Mouse (Mus musculus): ENCODE results near the gene Hist1h4k.
A peak's percentile ranks its signal among the peaks of the same experiment; 100 is the strongest.
"Not testable (repeated sequence)": the region's sequence is repeated elsewhere in the genome, so short reads cannot be mapped to it uniquely, and the experiment has no call there.

Gene Hist1h4k

DNA sequence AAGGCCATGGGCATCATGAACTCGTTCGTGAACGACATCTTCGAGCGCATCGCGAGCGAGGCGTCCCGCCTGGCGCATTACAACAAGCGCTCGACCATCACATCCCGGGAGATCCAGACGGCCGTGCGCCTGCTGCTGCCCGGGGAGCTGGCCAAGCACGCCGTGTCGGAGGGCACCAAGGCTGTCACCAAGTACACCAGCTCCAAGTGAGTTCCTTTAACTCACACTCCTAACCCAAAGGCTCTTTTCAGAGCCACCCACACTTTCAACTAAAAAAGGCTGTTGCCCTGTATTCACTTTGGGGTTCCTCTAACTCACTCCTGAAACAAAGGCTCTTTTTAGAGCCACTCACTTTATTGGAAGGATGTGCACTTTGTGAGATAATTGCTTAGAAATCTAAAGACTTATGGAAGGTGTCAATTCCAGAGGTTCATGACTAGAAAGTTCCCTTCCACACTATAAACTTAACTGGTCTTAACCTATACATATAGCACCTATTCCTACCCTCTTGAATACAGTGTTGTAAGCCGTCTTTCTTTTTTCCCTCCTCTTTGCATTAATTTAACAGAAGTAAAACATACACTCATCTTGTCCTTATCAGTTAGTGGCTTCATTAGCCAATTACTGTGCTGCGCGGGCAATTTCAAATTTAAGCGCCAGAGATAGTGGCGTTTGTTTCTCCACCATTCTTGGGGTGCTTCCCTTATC, 4.1 kb upstream of the Hist1h4k start:
- DNase-seq: peak in 1 of 2 experiments; percentile 15

DNA sequence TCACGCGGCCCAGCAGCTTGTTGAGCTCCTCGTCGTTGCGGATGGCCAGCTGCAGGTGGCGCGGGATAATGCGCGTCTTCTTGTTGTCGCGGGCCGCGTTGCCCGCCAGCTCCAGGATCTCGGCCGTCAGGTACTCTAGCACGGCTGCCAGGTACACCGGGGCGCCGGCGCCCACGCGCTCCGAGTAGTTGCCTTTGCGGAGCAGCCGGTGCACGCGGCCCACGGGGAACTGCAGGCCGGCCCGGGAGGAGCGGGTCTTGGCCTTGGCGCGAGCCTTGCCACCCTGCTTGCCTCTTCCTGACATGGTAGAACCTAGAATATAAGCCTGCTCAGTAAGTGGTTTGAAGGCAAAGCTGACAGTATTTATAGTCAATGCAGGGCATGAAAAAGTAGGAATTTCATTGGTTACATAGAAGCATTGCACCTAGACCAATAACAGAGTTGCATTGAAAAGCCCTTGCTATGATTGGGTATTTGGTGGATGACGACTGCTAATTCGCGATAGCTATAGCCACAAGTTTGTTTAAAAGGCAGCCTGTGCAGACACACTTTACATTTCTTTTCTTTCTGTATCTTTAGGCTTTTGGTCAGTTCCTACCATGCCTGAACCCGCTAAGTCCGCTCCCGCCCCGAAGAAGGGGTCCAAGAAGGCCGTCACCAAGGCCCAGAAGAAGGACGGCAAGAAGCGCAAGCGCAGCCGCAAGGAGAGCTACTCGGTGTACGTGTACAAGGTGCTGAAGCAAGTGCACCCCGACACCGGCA, 3.4 kb upstream of the Hist1h4k start, which contains the start of the genes Hist1h2ak and Hist1h2bn:
Gene Hist1h2ak (minus strand): TSS at position 304 of the 762 bp plus-strand sequence.
Gene Hist1h2bn (plus strand): TSS at position 600 of the 762 bp plus-strand sequence.
- peak; percentile 72 to 76 for DNase-seq

DNA sequence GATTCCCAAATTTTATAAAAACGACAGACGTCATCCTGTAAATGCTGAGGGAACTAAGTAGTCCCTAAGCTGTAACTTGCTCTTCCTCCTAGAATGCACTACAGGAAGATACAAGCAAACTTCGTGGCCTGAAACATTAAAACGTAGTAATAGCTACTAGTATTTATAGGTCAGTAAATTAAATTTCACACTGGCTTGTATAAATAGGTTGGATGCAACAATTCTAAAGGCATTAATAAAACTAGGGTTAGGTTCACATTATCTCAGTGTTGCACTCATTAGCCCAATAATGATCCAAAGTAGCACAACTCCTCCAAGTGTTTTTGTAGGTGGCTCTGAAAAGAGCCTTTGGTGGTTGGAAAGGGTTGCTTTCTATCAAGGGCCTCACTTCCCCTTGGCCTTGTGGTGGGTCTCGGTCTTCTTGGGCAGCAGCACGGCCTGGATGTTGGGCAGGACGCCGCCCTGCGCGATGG, 2.8 kb upstream of the Hist1h4k start:
- no peak for DNase-seq

DNA sequence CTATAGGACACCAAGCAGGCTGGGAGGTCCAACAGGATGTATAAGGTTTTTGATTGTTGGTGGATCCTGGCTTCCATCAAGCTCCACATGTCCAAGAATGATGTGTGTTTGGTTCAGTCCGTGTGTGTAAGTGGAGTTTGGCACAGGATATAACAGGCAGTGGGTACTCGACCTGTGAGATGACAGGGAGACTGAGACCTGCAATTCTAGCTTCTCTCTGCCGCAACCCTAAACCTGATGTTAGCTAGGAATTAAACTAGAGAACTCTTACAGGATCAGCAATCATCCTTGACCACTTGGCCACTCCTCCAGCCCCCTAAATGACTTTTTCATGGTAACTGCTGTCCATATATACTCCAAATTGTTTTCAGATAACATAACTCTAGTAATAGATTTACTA, 2.1 kb upstream of the Hist1h4k start:
- DNase-seq: no peak

DNA sequence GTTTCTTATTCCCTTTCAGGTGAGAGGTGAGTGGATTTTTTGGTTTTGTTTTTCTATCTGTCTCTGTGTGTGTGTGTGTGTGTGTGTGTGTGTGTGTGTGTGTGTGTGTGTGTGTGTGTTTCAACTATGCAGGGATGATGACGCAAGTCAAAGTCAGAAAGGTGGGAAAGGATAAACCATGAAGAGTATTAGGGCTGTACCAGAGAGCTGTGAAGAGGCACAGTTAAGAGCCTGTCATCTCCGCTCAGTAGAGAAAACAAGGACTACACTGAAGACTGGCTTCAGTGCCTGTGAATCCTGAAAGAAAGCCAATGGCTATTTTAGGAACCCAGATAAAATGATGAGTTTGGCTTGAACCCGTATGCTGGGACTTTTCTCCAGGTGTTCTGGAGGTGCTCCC, 1.5 kb upstream of the Hist1h4k start:
- DNase-seq: no peak

DNA sequence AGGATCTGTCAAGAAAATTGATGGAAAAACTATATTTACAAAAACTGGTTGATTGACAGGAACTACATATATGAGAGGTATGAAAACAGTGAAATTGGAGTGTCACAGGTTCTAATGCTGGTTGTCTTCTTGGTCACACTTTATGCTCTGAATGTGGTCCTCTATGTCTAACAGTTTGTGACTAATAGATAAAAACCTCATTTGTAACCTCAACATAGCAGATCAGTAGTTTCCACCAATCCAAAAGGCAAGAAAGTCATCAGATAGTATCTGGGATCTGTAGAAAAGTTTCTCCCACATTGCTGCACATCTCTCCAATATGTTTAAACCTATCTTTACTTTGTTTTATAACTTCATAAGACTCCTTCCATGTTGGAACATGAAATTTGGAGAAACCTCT, 1.1 kb upstream of the Hist1h4k start:
- DNase-seq: no peak

DNA sequence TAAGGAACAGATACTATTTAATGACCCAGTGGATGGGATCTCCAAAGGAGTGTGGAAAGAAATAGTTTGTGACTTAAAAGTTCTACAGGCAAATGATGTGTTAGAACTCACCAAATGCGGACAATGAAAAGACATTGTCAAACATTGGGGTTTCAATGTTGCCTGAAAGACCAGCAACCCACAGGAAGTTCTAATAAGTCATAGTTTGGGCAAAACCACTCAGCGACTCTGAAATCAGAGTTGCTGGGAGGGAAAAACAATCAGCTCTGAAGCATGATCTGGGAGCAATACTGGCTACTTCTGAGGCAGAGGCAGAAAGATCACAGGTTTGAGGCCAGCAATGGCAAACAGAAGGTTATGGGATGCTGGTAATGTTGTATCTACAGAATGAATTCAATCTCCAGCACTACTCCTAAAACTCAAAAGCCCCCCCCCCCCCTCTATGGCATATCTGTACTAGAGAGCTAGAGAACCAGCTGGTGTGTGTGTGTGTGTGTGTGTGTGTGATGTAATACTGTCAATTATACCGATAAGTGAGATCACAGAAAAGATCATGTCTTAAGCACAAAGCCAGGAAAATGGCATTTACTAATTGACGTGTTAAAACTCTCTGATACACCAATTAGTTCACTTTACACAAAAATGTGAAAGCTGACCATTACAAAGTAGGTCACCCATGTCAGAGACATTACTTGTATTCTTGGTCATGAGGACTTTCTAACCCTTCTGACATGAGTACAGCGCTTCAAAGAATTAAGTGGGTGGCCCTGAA, 732 bp downstream of the Hist1h4k start:
- no peak for DNase-seq

DNA sequence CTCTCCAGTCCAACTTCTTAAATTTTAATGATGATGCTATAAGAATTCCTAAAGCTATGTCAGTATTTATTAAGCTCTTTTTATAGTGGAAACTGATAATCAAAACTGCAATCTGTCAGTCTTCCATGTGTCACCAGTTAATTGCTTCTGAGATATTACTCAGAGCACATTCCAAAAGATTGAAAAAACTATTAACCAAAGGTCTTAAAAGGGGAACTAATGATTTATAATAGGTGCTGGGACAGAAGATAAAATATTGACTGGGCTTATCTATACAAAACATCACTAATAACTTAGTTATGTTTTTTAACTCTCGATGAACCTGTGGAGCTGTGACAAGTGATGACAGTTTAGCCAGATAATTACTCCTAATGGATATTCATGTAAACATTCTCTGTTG, 5.3 kb downstream of the Hist1h4k start:
- DNase-seq: no peak

DNA sequence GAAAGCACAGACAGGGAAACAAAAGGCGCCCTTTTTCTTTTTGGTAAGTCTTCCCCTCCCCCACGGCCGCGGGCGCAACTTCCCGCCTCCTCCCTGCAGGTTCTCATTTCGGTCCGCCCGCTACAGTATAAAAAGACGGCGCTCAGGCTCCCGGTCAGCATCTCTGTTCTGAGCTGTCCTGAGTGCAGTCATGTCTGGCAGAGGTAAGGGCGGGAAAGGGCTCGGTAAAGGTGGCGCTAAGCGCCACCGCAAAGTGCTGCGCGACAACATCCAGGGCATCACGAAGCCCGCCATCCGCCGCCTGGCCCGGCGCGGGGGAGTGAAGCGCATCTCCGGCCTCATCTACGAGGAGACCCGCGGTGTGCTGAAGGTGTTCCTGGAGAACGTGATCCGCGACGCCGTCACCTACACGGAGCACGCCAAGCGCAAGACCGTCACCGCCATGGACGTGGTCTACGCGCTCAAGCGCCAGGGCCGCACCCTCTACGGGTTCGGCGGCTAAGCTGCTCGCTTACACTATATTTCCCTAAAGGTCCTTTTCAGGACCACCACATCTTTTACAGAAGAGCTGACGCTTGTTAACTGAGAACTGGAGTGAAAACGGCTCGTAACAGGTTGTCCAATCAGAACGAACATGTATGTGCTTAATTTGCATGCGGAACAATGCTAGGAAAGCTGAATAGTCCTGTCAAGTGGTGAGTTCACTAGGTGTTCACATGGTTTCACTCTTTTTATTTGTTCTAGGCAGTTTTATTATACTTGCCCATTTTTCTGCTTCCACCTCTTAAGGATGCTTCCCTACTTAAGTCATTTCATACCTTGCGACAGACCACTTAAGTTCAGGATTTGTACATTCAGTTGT, 15.2 kb downstream of the Hist1h4k start, which contains the start of gene Hist1h4j:
Gene Hist1h4j (plus strand): TSS at position 159 of the 862 bp plus-strand sequence.
- peak; percentile 74 to 78 for DNase-seq

DNA sequence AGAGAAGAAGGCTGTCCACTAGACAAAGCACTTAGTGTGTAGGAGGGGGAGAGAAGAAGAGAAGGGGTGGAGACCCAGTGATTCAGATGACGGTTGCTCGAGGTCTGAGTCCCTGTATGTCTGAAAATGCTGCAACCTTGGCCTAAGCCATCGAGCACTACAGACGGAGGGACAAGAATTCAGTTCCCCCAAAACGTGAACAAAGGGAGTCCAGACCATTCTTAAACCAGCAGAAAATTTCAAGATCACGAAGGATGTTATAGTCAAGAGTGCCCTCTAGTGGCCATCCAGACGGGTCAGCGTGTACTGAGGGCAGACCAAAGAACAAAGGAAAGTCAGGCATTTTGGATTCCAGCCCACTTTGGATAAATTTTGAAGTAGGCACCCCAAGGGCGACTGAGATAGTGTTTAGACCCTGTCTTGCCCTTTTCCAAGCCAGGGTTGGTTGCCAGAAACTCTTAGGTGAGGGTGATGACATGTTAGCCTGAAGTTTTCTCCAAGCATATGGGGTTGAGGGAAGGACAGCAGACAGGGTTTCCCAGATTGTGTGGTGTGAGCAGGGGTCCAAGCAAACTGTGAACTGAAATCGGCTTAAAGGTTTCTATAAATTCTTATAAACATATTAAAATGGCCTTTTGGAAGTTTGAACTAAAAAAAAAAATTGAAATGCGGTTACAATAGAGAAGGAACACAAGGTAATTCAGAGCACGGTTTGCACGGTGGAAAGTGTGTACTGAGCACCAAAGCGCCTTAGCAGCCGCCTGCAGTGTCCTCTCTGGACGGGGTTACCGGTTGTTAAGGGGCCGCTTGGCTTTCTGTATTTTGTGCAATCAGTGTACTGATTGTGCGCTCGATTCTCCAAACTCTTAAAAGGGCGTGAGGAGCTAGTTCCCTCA, 16.0 kb downstream of the Hist1h4k start:
- peak; percentile 81 to 82 for DNase-seq

DNA sequence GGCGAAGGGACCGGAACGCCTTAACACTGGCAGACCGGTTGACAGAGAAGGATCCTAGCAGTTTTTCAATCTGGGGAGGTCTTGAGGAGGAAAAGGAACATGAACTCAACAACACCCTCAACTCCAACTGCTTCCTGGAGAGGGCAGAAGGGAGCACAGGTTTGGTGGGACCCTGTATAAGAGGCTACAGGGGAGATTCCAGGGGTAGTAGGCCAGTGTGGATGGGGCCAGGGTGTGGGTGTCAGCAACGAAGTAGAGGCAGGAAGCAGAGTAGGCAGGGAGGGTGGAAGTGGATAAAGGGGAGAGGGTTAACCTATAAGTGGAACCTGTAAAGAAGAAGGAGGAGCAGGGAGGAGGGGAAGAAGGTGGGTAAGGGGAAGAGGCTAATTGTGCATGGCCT, 16.8 kb downstream of the Hist1h4k start:
- no peak for DNase-seq

DNA sequence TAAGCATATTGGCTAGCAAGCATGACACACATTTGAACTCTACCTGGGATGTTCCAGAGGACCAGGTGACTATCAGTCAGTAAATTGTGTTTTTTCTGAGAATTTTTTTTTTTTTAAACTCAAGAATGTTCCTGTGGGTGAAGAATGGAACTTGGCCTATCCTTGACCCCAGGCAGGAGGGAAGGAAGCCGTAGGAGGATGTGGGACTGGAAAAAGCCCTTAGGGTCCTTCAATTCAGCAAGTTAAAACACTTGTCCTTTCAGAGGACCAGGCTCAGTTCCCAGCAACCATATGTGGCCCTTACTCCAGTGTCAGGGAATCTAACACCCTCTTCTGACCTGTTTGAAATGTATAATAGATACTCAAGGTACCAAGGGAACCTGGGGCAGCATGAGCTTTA, 20.8 kb downstream of the Hist1h4k start:
- no peak for DNase-seq

DNA sequence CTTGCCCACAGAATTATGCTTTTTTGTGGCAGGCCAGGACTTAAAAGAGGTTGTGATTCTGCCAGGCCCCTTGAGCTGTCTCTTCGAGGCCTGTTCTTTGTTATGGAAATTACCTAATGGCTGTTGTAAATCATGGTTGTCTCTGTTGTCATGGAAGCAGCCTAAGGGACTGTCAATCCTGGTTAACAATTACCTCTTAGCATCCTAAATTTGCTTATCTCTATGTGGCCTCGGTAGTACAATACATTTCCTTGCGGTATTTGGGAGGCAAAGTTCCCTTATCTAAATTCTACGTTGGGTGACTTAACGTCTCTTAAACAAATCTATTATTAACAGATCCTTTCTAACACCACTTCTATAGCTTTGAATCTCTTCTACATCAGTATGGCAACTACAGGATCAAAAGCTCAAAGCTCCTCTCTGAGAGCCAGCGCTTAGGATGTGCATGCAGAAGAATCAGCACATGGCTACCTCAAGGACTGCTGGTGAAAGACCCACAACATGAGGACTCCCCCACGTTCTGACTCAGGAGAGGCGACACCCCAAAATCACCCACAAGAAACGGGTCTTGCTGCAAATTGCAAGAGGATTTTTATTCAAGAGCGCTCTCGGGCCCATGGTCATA, 22.2 kb downstream of the Hist1h4k start:
- DNase-seq: no peak

DNA sequence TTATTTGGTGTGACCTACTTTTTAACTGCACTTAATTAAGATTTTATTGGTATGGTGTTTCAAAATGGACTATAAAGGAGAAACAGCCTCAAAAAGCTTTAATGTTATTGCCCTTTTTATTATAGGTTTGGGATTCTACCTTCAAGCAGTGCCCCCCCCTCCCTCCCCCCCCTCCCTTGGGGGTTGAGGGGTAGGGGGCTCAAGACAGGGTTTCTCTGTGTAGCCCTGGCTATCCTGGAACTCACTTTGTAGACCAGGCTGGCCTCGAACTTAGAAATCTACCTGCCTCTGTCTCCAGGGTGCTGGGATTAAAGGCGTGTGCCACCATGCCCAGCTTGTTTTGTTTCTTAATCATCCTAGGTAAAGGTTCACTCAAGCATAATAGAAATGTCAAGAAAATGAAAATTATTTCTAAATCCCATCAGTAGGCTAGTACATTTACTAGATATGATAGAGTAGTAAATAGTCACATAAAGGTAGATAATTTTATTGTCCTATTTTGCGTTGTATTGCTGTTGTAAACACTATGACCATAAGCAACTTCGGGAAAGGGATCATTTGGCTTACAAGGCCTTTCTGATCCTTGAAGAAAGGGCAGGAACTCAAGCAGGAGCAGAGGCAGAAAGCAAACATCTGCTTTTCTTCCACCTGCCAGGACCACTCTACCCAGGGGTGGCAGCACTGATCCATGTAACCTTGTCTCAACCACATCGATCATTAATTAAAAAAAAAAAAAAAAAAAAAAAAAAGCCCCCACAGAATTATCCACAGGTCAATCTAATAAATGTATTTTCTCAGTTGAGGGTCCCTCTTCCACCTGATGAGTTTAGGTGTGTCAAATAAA, 27.1 kb downstream of the Hist1h4k start:
- no peak for DNase-seq

DNA sequence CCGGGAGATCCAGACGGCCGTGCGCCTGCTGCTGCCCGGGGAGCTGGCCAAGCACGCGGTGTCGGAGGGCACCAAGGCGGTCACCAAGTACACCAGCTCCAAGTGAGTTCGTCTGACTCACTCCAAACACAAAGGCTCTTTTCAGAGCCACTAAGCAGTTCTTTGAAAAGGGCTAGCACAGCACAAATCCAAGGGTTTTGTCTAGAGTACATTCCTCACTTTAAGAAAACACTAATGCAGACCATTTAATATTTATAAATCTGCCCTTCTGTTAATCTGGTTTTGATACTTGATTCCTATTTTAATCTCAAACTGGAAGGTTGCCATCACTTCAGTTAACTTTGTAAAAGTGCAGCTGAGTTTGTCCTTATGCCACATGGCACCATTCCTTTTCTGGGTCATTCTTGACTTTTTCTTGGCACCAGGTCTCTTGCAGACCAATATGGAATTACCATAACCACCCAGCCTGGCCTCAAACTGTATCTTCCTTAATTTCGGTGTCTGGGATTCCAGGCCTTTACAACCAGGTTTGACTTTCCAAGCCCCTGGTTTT, 27.9 kb downstream of the Hist1h4k start:
- DNase-seq: no peak

DNA sequence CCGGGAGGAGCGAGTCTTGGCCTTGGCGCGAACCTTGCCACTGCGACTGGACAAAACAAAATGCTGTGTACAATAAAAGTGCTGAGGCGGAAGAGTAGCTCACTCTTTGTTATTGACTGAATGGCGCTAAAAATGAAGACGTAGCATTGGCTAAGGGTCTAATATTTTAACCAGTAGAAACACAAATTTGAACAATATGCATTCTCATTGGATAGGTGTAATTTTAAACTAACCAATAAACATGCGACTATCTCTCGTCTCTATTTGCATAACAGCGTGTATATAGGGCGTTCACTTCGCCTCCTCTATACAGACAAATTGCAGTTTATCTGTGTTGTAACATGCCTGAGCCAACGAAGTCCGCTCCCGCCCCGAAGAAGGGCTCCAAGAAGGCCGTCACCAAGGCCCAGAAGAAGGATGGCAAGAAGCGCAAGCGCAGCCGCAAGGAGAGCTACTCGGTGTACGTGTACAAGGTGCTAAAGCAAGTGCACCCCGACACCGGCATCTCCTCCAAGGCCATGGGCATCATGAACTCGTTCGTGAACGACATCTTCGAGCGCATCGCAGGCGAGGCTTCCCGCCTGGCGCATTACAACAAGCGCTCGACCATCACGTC, 28.4 kb downstream of the Hist1h4k start, which contains the start of gene Hist1h2bm:
Gene Hist1h2bm (plus strand): TSS at position 288 of the 616 bp plus-strand sequence.
- peak; percentile 51 to 65 for DNase-seq

DNA sequence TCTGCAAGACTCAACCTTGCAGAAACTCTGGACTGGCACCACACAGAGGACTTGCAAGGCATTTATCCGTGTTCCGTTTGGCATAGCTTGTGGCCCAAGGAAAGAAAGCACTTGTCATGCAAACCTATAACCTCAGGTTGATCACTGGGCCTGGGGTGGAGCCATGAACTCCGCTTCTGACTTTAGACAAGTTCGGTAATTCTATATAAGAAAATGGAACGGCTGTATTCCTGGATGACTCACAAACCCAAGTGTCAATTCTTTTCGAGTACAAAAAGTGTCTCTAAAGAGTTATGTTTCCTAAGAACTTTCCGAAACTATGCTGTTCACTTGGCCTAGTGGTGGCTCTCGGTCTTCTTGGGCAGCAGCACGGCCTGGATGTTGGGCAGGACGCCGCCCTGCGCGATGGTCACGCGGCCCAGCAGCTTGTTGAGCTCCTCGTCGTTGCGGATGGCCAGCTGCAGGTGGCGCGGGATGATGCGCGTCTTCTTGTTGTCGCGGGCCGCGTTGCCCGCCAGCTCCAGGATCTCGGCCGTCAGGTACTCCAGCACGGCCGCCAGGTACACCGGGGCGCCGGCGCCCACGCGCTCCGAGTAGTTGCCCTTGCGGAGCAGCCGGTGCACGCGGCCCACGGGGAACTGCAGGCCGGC, 29.1 kb downstream of the Hist1h4k start:
- DNase-seq: not testable (repeated sequence)

Measured in cerebellum, adult 18-20 months (tissue).